Mouse (Mus musculus) spleen, adult 2 months (tissue): ENCODE data around the gene Hprt. TPM values are rescaled to one million over a fixed set of nuclear protein-coding genes. Genes with fewer than 3 reads are reported as not detected.
A peak's percentile ranks its signal among the peaks of the same experiment; 100 is the strongest.
"Not testable (repeated sequence)": the region's sequence is repeated elsewhere in the genome, so short reads cannot be mapped to it uniquely, and the experiment has no call there.

Experiments used
- DNase-seq, 2 experiments: peaks; one replicate each; pipeline versions ENCODE4 v3.0.0 to v3.0.0-alpha.2; 2012 to 2021; ENCODE audit warnings: low spot score in 2 of 2, low read depth in 1 of 2
- H3K27ac ChIP-seq: fragments of 200-500 bp; 2 replicates; pipeline ENCODE4 v1.5.1; 2012; ENCODE audit warnings: low read length, inconsistent platforms; ENCODE audit not compliant: insufficient read depth
- H3K27me3 ChIP-seq: fragments of 200-500 bp; 2 replicates; pipeline ENCODE4 v1.6.1; 2012; ENCODE audit warnings: mild to moderate bottlenecking, moderate library complexity, low read length, inconsistent platforms; ENCODE audit not compliant: control insufficient read depth, insufficient read depth
- H3K36me3 ChIP-seq: fragments of 200-500 bp; 2 replicates; pipeline ENCODE4 v1.6.1; 2012; ENCODE audit warnings: mild to moderate bottlenecking, low read length, inconsistent platforms; ENCODE audit not compliant: control insufficient read depth, insufficient read depth
- H3K4me1 ChIP-seq: fragments of 200-500 bp; 2 replicates; pipeline ENCODE4 v1.6.1; 2011; ENCODE audit warnings: inconsistent platforms; ENCODE audit not compliant: control insufficient read depth, insufficient read depth, insufficient read length
- H3K4me3 ChIP-seq: fragments of 200-500 bp; 2 replicates; pipeline ENCODE4 v1.5.1; 2011; ENCODE audit warnings: mild to moderate bottlenecking, inconsistent platforms; ENCODE audit not compliant: insufficient read depth, insufficient read length; ENCODE audit errors: extremely low read depth
- CTCF ChIP-seq: fragments of 200-500 bp; IDR thresholded peaks from 2 replicates; pipeline ENCODE4 v1.5.1; 2011; ENCODE audit warnings: mild to moderate bottlenecking, inconsistent platforms; ENCODE audit not compliant: insufficient read depth, insufficient read length, insufficient replicate concordance; ENCODE audit errors: extremely low read depth
- POLR2A ChIP-seq: fragments of 200-500 bp; IDR thresholded peaks from 2 replicates; pipeline ENCODE4 v1.6.1; 2011; ENCODE audit warnings: low read depth, low read length, inconsistent platforms
- WGBS: fragments of 180-500 bp; shearing (Covaris S2); methylation state at CpG from one replicate; pipeline ENCODE4 v1.1.7; 2018; 5-methylcytosine and 5-hydroxymethylcytosine counted together
- polyA plus RNA-seq: library from polyadenylated mRNA; depleted of rRNA; stranded (reverse); fragments of >200 nt; gene quantifications from 2 replicates; pipeline ENCODE4 v1.2.3, GENCODE M21; 2012

The Hprt gene
- polyA plus RNA-seq, 1 experiment, result 6.1 TPM

DNA sequence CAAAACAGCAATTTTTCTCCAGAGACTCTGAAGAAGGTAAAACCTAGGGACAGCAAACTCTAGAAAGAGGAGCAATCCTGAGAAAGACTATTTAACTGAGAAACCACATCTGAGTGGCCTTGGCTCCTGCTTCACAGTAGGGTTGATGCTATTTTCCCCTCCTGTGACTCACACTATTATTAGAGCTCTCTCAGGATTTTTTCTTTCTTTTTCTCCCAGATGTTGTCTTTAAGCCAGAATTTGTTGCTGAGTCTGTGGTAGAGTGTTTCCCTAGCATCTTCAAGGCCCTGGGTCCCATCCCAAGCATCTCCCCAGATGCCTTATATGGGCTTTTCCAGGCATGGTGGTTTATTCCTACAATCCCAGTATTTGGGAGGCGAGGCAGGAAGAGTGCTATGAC lies 15.8 kb upstream of the Hprt start:
- H3K36me3 ChIP-seq, result no peaks in the 10 kb centered on the region
- H3K4me1 ChIP-seq, result peaks cover 4% of the 10 kb centered on the region; the same call in 1 of the 2 replicates
- no peaks in the 10 kb centered on the region for H3K27me3 ChIP-seq
- H3K4me3 ChIP-seq, result no peak overlapping the region
- no peak overlapping the region for H3K27ac ChIP-seq
- no peak for TF ChIP-seq CTCF
- TF ChIP-seq POLR2A, result no peak
- WGBS, result 81% methylated on average over 1 of the region's 1 CpGs
- DNase-seq, result no peak

DNA sequence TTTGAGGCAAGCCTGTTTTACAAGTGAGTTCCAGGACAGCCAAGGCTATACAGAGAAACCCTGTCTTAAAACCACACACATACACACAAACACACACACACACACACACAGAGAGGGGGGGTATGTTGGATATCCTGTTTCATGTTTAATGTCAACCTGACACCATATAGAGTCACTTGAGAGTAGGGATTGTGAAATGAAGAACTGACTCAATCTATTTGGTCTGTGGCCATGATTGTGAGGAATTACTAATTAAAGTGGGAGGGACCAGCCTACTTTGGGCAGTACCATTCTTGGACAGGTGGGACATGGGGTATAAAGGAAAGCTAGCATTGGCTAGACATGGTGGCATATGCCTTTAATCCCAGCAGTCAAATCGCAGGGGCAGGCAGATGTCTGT lies 15.3 kb upstream of the Hprt start:
- no peak overlapping the region for H3K27ac ChIP-seq

DNA sequence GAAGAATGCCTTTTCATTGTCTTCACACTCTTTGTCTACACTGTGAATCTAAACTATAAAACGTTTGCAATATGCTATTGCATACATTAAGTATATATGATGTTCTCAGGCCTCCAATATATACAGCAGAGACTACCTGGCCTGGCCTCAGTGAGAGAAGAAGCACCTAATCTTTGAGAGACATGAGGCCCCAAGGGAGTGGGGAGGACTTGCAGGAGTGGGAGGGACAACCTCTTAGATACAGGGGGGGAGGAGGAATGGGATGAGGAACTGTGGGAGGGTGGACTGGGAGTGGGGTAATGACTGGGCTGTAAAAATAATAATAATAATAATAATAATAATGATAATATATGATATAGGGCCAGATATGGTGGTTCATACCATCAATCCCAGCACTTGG lies 9.4 kb upstream of the Hprt start:
- Histone ChIP-seq H3K27ac (no peak overlapping the region), H3K4me1 (no peaks in the 10 kb centered on the region), H3K4me3 (no peak overlapping the region), H3K36me3 (no peaks in the 10 kb centered on the region), H3K27me3 (no peaks in the 10 kb centered on the region)
- TF ChIP-seq POLR2A (no peak), CTCF (no peak)
- no peak for DNase-seq
- 60% methylated on average over 1 of the region's 1 CpGs for WGBS

More for the DNA sequence above, 15.3 kb upstream of the Hprt start:
- no peak for TF ChIP-seq CTCF
- TF ChIP-seq POLR2A, result no peak
- 80% methylated on average over 1 of the region's 1 CpGs for WGBS
- no peaks in the 10 kb centered on the region for H3K27me3 ChIP-seq
- no peaks in the 10 kb centered on the region for H3K36me3 ChIP-seq
- DNase-seq, result no peak
- peaks cover 4% of the 10 kb centered on the region; the same call in 1 of the 2 replicates for H3K4me1 ChIP-seq
- no peak overlapping the region for H3K4me3 ChIP-seq

DNA sequence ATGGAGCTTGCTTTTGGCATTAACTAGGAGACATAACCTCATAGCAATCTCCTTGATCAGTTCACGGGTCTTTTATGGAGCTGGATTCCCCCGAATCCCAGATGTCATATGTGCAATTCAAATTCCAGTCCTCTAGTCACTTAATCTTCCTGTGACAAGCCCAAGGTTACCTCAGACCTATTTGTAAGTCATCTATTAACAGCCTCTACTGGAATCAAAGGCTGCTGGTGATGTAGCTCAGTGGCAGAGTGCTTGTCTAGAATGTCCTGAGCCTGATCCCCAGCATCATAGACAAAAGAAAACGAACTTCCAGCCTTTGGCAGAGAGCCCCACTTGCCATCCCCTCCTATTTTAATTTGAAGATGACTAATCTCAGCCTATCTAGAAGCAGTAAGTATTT lies 6.6 kb upstream of the Hprt start:
- DNase-seq, result no peak
- whole genome bisulfite sequencing, result 78% methylated on average over 3 of the region's 3 CpGs
- Histone ChIP-seq H3K36me3 (no peaks in the 10 kb centered on the region), H3K4me3 (no peak overlapping the region), H3K27ac (no peak overlapping the region), H3K4me1 (no peaks in the 10 kb centered on the region), H3K27me3 (no peaks in the 10 kb centered on the region)
- TF ChIP-seq POLR2A, result no peak
- no peak for TF ChIP-seq CTCF

DNA sequence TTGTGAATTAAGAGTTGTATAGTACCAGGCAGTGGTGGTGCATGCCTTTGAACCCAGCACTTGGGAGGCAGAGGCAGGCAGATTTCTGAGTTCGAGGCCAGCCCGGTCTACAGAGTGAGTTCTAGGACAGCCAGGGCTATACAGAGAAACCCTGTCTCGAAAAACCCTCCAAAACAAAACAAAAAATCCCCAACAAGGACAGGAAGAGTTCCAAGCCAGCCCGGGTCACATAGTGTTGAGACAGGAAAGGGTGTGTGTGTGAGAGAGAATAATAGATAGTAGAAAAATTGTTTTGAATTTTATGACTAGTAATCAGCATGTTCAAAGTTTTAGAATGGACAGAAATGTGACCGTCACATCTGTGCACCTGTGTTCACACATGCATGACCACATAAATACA lies 6.8 kb downstream of the Hprt start:
- H3K4me3 ChIP-seq, H3K27me3 ChIP-seq, DNase-seq, H3K27ac ChIP-seq, H3K4me1 ChIP-seq, H3K36me3 ChIP-seq: not testable (repeated sequence)
- WGBS, result 63% methylated on average over 5 of the region's 5 CpGs

DNA sequence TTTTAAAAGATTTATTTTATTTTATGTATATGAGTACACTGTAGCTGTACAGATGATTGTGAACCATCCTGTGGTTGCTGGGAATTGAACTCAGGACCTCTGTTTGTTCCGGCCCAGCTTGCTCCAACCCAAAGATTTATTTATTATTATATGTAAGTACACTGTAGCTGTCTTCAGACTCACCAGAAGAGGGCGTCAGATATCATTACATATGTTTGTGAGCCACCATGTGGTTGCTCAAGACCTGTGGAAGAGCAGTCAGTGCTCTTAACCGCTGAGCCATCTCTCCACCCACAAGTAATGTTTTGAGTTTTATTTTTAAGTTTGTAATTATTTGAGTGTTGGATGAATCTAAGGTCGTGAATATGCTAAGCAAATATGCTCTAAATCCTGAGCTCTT lies 16.9 kb downstream of the Hprt start:
- H3K27ac ChIP-seq, result not testable (repeated sequence)

DNA sequence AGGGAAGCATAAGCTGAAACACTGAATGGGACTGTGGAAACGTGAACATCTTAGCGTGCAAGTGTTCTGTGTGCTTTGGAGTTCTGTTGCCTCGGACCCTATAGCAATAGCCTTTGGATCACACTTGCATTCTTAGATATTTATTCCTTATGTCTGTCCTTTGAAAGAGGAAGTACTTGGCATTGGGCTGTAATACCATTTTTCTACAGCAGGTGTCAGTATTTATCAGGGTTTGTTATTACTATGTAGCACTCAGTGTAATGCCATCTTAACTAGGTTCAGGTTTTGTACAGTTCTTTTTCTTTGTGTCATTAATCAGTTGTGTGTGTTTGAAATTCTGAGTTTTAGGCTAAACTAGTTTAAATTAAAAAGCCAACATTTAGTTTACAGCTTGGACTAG lies 18.1 kb downstream of the Hprt start:
- Histone ChIP-seq H3K27ac (no peak overlapping the region), H3K4me3 (no peak overlapping the region), H3K27me3 (no peaks in the 10 kb centered on the region), H3K4me1 (no peaks in the 10 kb centered on the region), H3K36me3 (peaks cover 3% of the 10 kb centered on the region; the same call in 1 of the 2 replicates)
- 41% methylated on average over 3 of the region's 3 CpGs for WGBS
- peak in 1 of 2 experiments; percentile 55 for DNase-seq
- TF ChIP-seq POLR2A (no peak), CTCF (no peak)

More for the DNA sequence above, 16.9 kb downstream of the Hprt start:
- not testable (repeated sequence) for DNase-seq, H3K36me3 ChIP-seq, H3K27me3 ChIP-seq, H3K4me3 ChIP-seq, H3K4me1 ChIP-seq
- 66% methylated on average over 4 of the region's 4 CpGs for WGBS
